Mouse (Mus musculus): ENCODE data around the gene Crisp2.
"Not testable (repeated sequence)": the region's sequence is repeated elsewhere in the genome, so short reads cannot be mapped to it uniquely, and the experiment has no call there.

DNA sequence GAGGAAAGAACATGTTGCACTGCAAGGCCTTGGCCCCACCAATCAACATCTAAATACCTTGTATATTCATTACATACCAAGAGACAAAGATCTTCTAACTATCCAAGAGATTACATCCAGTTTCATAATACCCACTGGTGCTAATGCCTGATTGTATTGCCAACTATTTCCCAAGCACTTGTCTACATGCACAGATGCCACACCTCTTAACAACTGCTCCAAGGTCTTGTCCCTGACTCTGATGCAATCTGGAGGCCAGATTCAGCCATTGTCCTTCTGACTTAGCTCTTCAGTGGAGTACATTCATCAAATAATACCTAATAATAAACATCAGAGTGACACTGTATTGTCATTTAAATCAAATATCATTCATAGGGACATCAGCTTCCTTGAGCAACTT is 89.7 kb downstream of the Crisp2 start:
- not testable (repeated sequence) for TF ChIP-seq CTCF (IDR thresholded peaks at IDR 0.05; ENCODE audit: low read depth, low read length); POLR2A (IDR thresholded peaks at IDR 0.05; ENCODE audit: insufficient read depth, low read length); EP300 (IDR thresholded peaks at IDR 0.05; ENCODE audit: insufficient read depth, low read depth, low read length)

Data from ES-Bruce4 (cell line).